Mouse (Mus musculus): Measurements from ENCODE around the gene Znrd1. TPM values are rescaled to one million over a fixed set of nuclear protein-coding genes. Genes with fewer than 3 reads are reported as not detected.

Znrd1 gene
- polyA plus RNA-seq, 1 experiment from 2014 or later, result 51.0 TPM

DNA sequence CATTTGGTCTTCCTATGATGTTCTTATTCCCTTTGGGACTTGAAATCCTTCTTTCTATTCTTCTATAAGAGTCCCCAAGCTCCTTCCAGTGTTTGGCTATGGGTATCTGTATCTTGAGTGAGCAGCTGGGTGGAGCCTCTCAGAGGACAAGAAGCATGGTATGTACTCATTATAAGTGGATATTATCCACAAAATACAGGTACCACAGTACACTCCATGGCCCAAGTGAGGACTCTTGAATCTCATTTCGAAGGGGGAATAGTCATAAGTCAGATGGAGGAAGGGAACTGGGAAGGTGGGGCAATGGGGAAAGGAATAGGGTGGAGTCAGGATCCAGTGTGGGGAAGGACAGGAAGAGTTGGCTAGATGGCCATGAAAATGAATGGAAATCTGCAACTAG is 5.3 kb downstream of the Znrd1 start:
- peaks cover 18% of the 10 kb centered on the region for H3K36me3 ChIP-seq (replicated peaks)
- H3K4me3 ChIP-seq, result no peak overlapping the region
- no peak overlapping the region for H3K4me2 ChIP-seq
- no peak overlapping the region for H3K27ac ChIP-seq
- WGBS, result 91% methylated on average over 1 of the region's 1 CpGs
- no peak overlapping the region for H3K9ac ChIP-seq
- no peaks in the 10 kb centered on the region for H3K9me3 ChIP-seq
- no peak for ATAC-seq (replicated peaks)
- no peaks in the 10 kb centered on the region for H3K27me3 ChIP-seq (replicated peaks)
- peaks cover 32% of the 10 kb centered on the region for H3K4me1 ChIP-seq

DNA sequence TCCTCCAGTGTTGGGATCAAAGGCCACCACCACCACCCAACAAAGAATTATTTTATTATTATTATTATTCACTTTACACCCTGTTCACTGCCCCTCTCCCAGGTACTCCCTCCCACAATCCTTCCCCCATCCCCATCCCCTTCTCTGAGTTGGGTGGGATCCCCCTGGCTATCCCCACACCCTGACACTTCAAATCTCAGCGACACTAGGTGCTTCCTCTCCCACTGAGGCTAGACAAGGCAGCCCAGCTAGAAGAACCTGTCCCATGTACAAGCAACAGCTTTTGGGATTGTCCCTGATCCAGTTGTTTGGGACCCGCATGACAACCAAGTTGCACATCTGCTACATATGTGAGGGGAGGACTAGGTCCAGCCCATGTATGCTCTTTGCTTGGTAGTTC is 5.7 kb downstream of the Znrd1 start:
- Histone ChIP-seq H3K36me3 (replicated peaks) (peaks cover 18% of the 10 kb centered on the region), H3K4me1 (peaks cover 32% of the 10 kb centered on the region), H3K9ac (no peak overlapping the region), H3K9me3 (no peaks in the 10 kb centered on the region), H3K27me3 (replicated peaks) (no peaks in the 10 kb centered on the region), H3K4me2 (no peak overlapping the region), H3K4me3 (no peak overlapping the region), H3K27ac (no peak overlapping the region)
- ATAC-seq (replicated peaks), result no peak
- 92% methylated on average over 2 of the region's 2 CpGs for WGBS

DNA sequence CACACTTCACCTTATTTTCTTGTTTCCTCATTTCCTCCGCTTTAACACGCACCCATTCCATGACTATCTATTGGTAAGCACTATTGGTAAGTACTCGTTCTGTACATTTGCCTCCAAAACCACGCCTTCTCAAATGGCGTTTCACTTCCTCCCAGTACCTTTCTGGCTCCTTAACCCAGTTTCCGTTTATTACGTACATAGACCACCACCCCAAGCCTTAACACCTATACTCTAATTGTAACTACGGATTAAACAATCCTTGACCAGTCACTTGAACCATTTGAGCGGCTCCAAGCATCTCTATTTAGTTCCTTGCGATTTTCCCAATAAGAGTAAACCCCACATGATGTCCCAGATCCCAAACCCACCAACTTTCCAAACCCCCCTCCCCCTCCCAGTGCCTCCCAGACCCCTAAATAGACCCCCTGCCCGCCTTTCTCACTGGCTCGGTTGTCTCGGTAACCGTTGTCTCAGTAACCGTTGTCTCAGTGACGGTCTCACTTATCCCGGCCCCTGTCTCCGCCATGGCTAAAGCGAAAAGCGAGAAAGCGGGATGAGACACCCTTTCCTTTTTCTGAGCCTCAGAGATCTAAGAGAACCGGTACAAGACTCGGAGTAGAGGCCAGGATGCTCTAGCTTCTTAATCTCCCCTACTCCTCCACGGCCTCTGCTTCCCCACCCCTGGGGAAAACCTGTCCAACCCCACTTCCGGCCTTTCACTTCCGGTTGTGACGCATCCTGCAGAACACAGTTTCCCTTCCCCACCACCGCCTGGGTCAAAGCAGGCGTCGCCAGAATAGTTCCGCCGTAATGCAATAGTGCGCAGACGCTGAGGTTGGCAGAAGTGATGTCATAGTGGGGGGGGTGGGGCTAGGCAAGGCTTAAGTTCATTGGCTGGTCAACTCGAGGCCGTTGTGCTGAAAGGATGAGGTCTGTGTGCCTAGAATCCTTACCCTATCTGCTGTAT is 7.1 kb downstream of the Znrd1 start, which contains the start of gene Ppp1r11:
Gene Ppp1r11 (minus strand): TSS at position 761 of the 967 bp plus-strand sequence.
- WGBS, result 1% methylated on average over 36 of the region's 36 CpGs
- Histone ChIP-seq H3K36me3 (replicated peaks) (peaks cover 11% of the 10 kb centered on the region), H3K4me3 (peak within 1 kb of the TSS; percentile 61), H3K9me3 (no peaks in the 10 kb centered on the region), H3K27ac (peak within 1 kb of the TSS; percentile 89), H3K4me2 (peak within 1 kb of the TSS; percentile 70), H3K27me3 (replicated peaks) (no peaks in the 10 kb centered on the region), H3K9ac (peak within 1 kb of the TSS; percentile 60), H3K4me1 (peaks cover 29% of the 10 kb centered on the region)
- peak; percentile 96 for ATAC-seq (replicated peaks)

DNA sequence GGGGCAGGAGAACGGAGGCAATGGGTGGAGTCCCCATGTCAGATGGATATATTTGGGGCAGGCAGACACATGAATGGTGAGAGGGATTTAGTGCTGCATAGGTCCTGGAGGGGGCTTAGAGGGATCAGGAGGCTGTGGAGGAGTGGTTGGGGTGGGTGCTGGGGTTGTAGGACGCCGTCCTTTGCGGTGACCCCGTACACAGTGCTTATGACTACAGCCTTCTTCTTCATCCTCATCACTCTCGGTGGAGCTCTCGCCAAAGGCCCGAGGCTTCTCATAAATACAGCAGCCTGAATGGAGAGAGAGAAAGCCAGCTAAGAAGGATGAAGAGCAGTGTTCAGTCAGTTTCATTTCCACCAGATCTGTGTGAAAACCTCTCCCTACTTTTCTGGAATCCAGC is 9.1 kb downstream of the Znrd1 start:
- Histone ChIP-seq H3K4me3 (no peak overlapping the region), H3K9me3 (no peaks in the 10 kb centered on the region), H3K36me3 (replicated peaks) (peaks cover 8% of the 10 kb centered on the region; the same call in 1 of the 2 replicates), H3K4me2 (no peak overlapping the region), H3K4me1 (peaks cover 27% of the 10 kb centered on the region), H3K27ac (no peak overlapping the region), H3K9ac (no peak overlapping the region), H3K27me3 (replicated peaks) (peaks cover 11% of the 10 kb centered on the region)
- ATAC-seq (replicated peaks), result no peak
- 91% methylated on average over 8 of the region's 8 CpGs for WGBS

DNA sequence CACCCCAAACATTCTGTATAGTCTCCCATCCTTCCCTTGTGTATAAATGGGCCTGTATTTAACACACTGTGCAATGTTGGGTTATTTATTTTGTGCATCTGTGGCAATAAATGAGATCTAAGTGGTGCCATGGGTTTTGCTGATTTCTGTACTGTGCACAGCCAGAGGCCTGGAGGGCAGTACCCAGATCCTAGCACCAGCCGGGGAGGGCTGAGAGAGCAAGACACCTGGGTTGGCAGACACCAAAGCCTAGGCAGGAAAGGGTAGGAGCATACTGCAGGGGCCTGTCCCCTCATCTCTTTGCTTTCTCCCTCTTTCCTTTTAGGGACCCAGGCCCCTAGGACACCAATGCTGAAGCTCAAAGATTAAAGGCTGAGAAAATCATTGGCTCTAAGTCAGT is 10.1 kb downstream of the Znrd1 start:
- 92% methylated on average over 1 of the region's 1 CpGs for WGBS
- H3K27ac ChIP-seq, result no peak overlapping the region
- peaks cover 8% of the 10 kb centered on the region; the same call in 1 of the 2 replicates for H3K36me3 ChIP-seq (replicated peaks)
- H3K4me1 ChIP-seq, result peaks cover 29% of the 10 kb centered on the region
- no peak overlapping the region for H3K4me3 ChIP-seq
- H3K9me3 ChIP-seq, result no peaks in the 10 kb centered on the region
- H3K4me2 ChIP-seq, result no peak overlapping the region
- no peak for ATAC-seq (replicated peaks)
- peaks cover 19% of the 10 kb centered on the region for H3K27me3 ChIP-seq (replicated peaks)
- no peak overlapping the region for H3K9ac ChIP-seq

DNA sequence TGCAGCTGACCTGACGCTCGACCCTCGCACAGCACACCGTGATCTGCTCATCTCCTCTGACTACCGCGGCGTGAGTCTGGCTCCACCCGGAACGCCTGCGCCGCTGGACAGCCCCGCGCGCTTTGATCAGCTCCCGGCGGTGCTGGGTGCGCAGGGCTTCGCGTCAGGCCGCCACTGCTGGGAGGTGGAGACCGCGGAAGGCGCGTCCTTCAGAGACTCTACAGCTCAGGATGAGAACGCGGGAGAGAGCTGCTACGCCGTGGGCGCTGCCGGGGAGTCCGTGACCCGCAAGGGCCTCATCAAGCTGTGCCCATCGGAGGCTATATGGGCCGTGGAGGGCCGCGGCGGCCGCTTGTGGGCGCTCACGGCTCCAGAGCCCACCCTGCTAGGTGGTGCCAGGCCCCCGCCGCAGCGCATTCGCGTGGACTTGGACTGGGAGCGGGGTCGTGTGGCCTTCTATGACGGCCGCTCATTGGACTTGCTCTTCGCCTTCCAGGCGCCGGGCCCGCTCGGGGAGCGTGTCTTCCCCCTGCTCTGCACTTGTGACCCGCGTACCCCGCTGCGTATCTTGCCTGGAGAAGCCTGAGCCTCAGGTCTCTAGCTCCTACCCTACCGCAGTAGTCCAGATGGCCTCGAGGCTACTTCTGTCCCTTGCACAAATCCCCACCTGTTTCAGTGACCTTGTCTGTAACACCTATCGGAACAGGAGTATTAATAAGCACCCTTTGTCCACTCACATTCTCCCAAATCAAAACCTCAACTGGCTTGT is 11.1 kb downstream of the Znrd1 start:
- H3K4me1 ChIP-seq, result peaks cover 39% of the 10 kb centered on the region
- peak; percentile 55 for ATAC-seq (replicated peaks)
- peak overlapping the region; percentile 51 for H3K4me3 ChIP-seq
- H3K36me3 ChIP-seq (replicated peaks), result peaks cover 8% of the 10 kb centered on the region; the same call in 1 of the 2 replicates
- no peaks in the 10 kb centered on the region for H3K9me3 ChIP-seq
- H3K4me2 ChIP-seq, result peak overlapping the region; percentile 87
- peak overlapping the region; percentile 66 for H3K9ac ChIP-seq
- peaks cover 29% of the 10 kb centered on the region for H3K27me3 ChIP-seq (replicated peaks)
- WGBS, result under 1% methylated on average over 60 of the region's 62 CpGs
- peak overlapping the region; percentile 77 for H3K27ac ChIP-seq

DNA sequence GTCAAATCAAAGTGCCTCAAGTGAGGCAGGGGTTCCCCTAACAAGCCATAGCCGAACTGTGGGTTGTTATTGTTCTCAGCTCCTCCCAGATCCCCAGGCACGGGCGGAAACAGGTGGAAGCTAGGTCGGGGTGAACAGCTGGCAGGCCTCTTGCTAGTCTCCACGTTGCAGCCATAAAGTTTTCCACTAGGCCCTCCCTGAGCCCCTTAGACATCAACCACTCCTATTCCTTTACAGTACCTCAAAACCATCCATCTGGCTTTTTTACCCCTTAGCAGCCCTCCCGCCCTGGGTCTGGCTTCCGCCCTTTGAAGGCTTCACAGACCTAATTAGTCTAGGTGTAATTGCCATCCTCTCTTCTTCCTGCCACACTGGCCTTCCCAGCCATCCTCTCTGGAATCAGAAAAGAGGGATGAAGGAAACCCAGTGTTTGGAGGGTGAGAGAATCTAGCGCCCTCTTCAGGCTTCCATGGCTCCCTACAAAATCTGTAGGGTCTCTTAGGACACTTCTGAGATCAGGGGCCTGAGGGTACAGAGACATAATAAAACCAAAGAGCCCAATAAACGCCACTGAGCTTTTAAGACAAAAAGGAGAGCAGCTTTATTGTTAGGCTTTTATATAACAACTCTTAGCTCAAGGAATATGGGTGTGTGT is 14.1 kb downstream of the Znrd1 start:
- Histone ChIP-seq H3K4me3 (no peak overlapping the region), H3K4me1 (peaks cover 27% of the 10 kb centered on the region), H3K4me2 (no peak overlapping the region), H3K9ac (no peak overlapping the region), H3K36me3 (replicated peaks) (peaks cover 6% of the 10 kb centered on the region; the same call in 1 of the 2 replicates), H3K27ac (no peak overlapping the region), H3K9me3 (no peaks in the 10 kb centered on the region), H3K27me3 (replicated peaks) (peaks cover 47% of the 10 kb centered on the region)
- ATAC-seq (replicated peaks), result no peak
- WGBS, result 31% methylated on average over 9 of the region's 9 CpGs

DNA sequence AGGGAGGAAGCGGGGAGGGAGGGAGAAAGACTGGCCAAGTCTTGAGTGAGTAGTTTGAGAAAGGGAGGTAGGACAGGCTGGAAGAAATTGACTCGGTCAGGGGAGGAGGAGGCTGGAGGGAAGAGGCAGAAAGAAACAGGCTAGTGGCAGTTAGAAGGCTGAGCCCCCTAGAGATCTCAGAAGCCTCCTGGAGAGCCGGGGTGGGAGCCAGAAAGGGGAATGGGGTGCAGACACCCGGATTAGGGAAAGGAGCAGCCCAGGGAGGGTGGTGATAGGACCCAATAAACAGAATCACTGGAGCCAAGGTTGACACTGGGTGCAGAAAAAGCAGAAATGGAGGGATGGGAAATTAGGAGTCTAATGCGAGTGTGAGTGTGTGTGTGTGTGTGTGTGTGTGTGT is 14.7 kb downstream of the Znrd1 start:
- ATAC-seq (replicated peaks), result no peak
- Histone ChIP-seq H3K27ac (no peak overlapping the region), H3K9ac (no peak overlapping the region), H3K4me2 (peak overlapping the region; percentile 72), H3K9me3 (no peaks in the 10 kb centered on the region), H3K27me3 (replicated peaks) (peaks cover 47% of the 10 kb centered on the region), H3K4me3 (peak overlapping the region; percentile 41), H3K36me3 (replicated peaks) (peaks cover under 1% of the 10 kb centered on the region; the same call in 1 of the 2 replicates), H3K4me1 (peaks cover 27% of the 10 kb centered on the region)
- 22% methylated on average over 5 of the region's 5 CpGs for WGBS

DNA sequence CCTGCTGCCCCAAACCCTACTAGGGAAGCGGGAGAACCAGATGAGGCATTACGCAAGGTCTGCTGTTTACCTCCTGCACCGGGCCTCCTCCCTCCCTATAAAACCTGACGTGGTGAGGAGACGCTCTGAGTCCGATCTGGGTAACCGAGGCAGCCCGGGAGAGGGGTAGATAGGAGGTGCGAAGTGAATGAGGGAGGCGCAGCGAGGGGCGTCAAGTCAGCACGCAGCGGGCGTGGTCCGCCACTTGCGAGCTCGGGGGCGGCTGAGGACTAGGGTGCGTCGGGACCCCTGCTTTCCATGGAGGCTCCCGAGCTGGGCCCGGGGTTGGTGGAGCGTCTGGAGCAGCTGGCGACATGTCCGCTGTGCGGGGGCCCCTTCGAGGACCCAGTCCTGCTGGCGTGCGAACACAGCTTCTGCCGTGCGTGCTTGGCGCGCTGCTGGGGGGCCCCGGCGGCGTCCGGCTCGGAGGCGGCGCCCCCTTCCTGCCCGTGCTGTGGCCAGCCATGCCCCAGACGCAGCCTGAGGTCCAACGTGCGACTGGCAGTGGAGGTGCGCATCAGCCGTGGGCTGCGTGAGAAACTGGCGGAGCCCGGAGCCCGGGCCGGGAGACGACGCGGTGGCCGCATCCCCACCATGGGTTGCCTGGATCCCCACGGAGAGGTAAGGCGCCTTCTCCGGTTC is 15.4 kb downstream of the Znrd1 start, which contains the start of gene Rnf39:
Gene Rnf39 (plus strand): TSS at position 128 of the 681 bp plus-strand sequence.
- WGBS, result 2% methylated on average over 59 of the region's 59 CpGs
- H3K9ac ChIP-seq, result peak within 1 kb of the TSS; percentile 38
- ATAC-seq (replicated peaks), result 0 out of 2 replicates have a peak, but pooled peaks have one; percentile 6
- peaks cover 47% of the 10 kb centered on the region for H3K27me3 ChIP-seq (replicated peaks)
- no peak within 1 kb of the TSS for H3K27ac ChIP-seq
- no peaks in the 10 kb centered on the region for H3K9me3 ChIP-seq
- H3K4me3 ChIP-seq, result peak within 1 kb of the TSS; percentile 41
- peak within 1 kb of the TSS; percentile 72 for H3K4me2 ChIP-seq
- H3K4me1 ChIP-seq, result peaks cover 27% of the 10 kb centered on the region
- H3K36me3 ChIP-seq (replicated peaks), result no peaks in the 10 kb centered on the region

DNA sequence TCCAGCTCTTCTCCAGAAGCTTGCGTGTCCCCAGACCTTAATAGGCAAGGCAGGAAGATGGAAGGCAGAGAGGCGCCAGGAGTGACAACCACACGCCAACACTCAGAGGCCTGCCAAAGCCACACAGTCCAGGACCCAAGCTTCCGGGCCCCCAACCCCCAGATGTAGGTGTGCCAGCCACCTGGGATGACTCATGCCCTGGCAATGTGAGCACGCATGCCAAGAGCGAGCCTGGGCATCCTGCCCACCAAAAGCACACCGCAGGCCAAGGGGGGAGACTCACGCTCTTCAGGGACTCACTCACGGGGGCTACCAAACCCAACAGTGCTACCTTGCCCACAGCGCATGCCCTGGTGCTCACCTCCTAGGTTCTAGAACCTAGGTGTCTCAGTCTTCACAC is 16.0 kb downstream of the Znrd1 start:
- no peak overlapping the region for H3K9ac ChIP-seq
- peak overlapping the region; percentile 72 for H3K4me2 ChIP-seq
- no peak overlapping the region for H3K27ac ChIP-seq
- no peaks in the 10 kb centered on the region for H3K36me3 ChIP-seq (replicated peaks)
- H3K4me3 ChIP-seq, result peak overlapping the region; percentile 41; the same call in 1 of the 2 replicates
- H3K4me1 ChIP-seq, result peaks cover 22% of the 10 kb centered on the region
- WGBS, result 54% methylated on average over 10 of the region's 10 CpGs
- no peaks in the 10 kb centered on the region for H3K9me3 ChIP-seq
- H3K27me3 ChIP-seq (replicated peaks), result peaks cover 47% of the 10 kb centered on the region
- ATAC-seq (replicated peaks), result no peak

DNA sequence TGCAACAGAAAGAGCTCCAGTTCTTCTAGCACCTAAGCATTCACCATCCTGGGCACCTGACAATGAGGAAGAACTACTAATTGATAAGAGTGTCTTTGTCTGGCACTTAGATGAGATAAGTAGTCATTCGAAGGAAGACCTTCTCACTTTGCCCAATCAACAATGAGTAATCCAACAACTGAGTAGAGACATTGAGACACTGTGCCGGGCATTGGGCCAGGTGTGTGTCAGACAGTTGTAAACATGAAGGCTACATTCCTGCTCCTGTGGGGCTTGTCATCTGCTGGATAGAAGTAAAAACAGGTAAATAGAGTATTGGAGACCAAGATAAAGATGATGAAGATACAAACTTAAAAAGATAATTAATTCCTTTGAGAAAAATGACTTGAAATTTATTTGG is 20.3 kb downstream of the Znrd1 start:
- ATAC-seq (replicated peaks), result no peak

More for the DNA sequence above, 20.3 kb downstream of the Znrd1 start:
- Histone ChIP-seq H3K36me3 (replicated peaks) (no peaks in the 10 kb centered on the region), H3K27ac (no peak overlapping the region), H3K9me3 (no peaks in the 10 kb centered on the region), H3K4me1 (peaks cover 8% of the 10 kb centered on the region), H3K4me2 (no peak overlapping the region), H3K9ac (no peak overlapping the region), H3K27me3 (replicated peaks) (peaks cover 26% of the 10 kb centered on the region), H3K4me3 (no peak overlapping the region)
- WGBS, result 89% methylated on average over 2 of the region's 2 CpGs
